Mouse (Mus musculus) ES-E14 (cell line): ENCODE measurements around the gene Mthfsl.
"Not testable (repeated sequence)": the region's sequence is repeated elsewhere in the genome, so short reads cannot be mapped to it uniquely, and the experiment has no call there.

Experiments
- CHD2 ChIP-seq: IDR thresholded peaks from 2 replicates; pipeline ENCODE4 v1.6.1; 2014; ENCODE audit warnings: mild to moderate bottlenecking, low read depth, low read length, inconsistent platforms
- HCFC1 ChIP-seq: IDR thresholded peaks from 2 replicates; pipeline ENCODE4 v1.6.1; 2012; ENCODE audit warnings: low read length, inconsistent platforms, borderline replicate concordance; ENCODE audit not compliant: insufficient read depth
- MAFK ChIP-seq: IDR thresholded peaks from 2 replicates; pipeline ENCODE4 v1.6.1; 2014; ENCODE audit warnings: mild to moderate bottlenecking, low read depth, low read length, inconsistent platforms; ENCODE audit not compliant: insufficient read depth
- ZC3H11A ChIP-seq: IDR thresholded peaks from 2 replicates; pipeline ENCODE4 v1.6.1; 2012; ENCODE audit warnings: low read depth, mild to moderate bottlenecking, inconsistent platforms, low read length, borderline replicate concordance

- TF ChIP-seq ZC3H11A, MAFK, HCFC1, CHD2: not testable (repeated sequence)
Measured at GRCm38 (mm10) chr9:88719073-88719921, 799 bp downstream of the Mthfsl start.
